ENCODE assay signal across 12 mouse cellular contexts in the genomic region with DNA sequence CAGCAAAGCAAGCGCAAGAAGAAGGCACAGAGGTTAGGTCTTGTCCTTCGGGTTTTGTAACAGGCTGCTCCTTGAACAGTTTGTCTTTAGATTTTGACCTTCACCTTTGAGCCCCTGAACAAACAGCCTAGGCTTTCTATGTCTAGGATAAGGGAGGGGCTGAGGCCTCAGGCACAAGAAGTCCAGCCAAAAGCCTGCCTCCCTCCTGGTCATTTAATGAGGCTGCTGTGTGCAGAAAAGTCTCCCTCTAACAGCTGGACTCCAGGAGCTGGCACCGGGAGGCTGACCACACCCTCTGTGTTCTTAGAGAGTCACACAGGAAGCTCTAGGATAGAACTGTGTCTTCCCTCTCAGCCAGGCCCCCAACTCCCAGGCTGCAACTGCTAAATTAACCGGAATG. TPM values are rescaled to one million over a fixed set of nuclear protein-coding genes. Genes with fewer than 3 reads are reported as not detected.
DNase-seq lines count a peak whose midpoint lies in the region; ATAC-seq lines count a peak whose summit lies in the region.
"Had no signal": no experiment of that assay in that cellular context is flagged by ENCODE, and none has a peak within 500 bp of the region (broad histone marks: within the 10 kb centered on the region; RNA-seq: fewer than 3 reads in every experiment).

No protein-coding gene starts in this region.

- DNase-seq in adrenal gland, adult (ENCODE audit: inconsistent age in 2 of 2, low spot score in 1 of 2), result peak; percentile 31 to 40
- no peak for DNase-seq in adrenal gland, adult 18-20 months (ENCODE audit: low spot score in 2 of 2)
- DNase-seq in gastrocnemius, postnatal 36 days, result peak; percentile 50 to 68
- peak; percentile 76 for DNase-seq in lung, postnatal 36 days
- DNase-seq in midbrain, embryonic 14.5 days, result no peak
- DNase-seq in layer of hippocampus, adult 8-10 months (ENCODE audit: low spot score in 2 of 2), result no peak
- no peak for DNase-seq in thymus, postnatal 25 days

- H3K9me3 ChIP-seq in kidney, embryonic 14.5 days (ENCODE audit: control insufficient read depth, low read length), result no peaks in the 10 kb centered on the region
- H3K9me3 ChIP-seq in midbrain, embryonic 14.5 days (ENCODE audit: control insufficient read depth, low read length), result no peaks in the 10 kb centered on the region

- peak overlapping the region; percentile 7; the same call in 1 of the 2 replicates for H3K9ac ChIP-seq in kidney, embryonic 14.5 days (ENCODE audit: low read depth, low read length)
- H3K9ac ChIP-seq in midbrain, embryonic 14.5 days (replicated peaks; ENCODE audit: low read length), result no peak overlapping the region
- H3K9ac ChIP-seq: limb, embryonic 12.5 days; midbrain, embryonic 13.5 days had no signal

- peaks cover 2% of the 10 kb centered on the region; the same call in 1 of the 2 replicates for H3K27me3 ChIP-seq in kidney, embryonic 14.5 days (ENCODE audit: control insufficient read depth, insufficient read depth, low read length)
- no peaks in the 10 kb centered on the region for H3K27me3 ChIP-seq in midbrain, embryonic 14.5 days (ENCODE audit: control insufficient read depth, insufficient read depth, low read length)
- H3K27me3 ChIP-seq: limb, embryonic 12.5 days; midbrain, embryonic 13.5 days had no signal

- no peak overlapping the region for H3K4me3 ChIP-seq in kidney, embryonic 14.5 days (ENCODE audit: low read length)
- H3K4me3 ChIP-seq in midbrain, embryonic 14.5 days (replicated peaks; ENCODE audit: low read depth, low read length), result no peak overlapping the region
- H3K4me3 ChIP-seq: limb, embryonic 12.5 days; midbrain, embryonic 13.5 days had no signal

- no peaks in the 10 kb centered on the region for H3K36me3 ChIP-seq in kidney, embryonic 14.5 days (ENCODE audit: control insufficient read depth, insufficient read depth, low read length)
- H3K36me3 ChIP-seq in midbrain, embryonic 14.5 days (ENCODE audit: control insufficient read depth, insufficient read depth, low read length), result no peaks in the 10 kb centered on the region
- H3K36me3 ChIP-seq: limb, embryonic 12.5 days; midbrain, embryonic 13.5 days had no signal

- peaks cover 28% of the 10 kb centered on the region for H3K4me1 ChIP-seq in kidney, embryonic 14.5 days (ENCODE audit: control insufficient read depth, insufficient read depth, low read length)
- peaks cover 5% of the 10 kb centered on the region; the same call in 1 of the 2 replicates for H3K4me1 ChIP-seq in midbrain, embryonic 14.5 days (ENCODE audit: control insufficient read depth, insufficient read depth, low read length)

- no peak overlapping the region for H3K4me2 ChIP-seq in kidney, embryonic 14.5 days (replicated peaks; ENCODE audit: low read depth, low read length)
- H3K4me2 ChIP-seq in midbrain, embryonic 14.5 days (ENCODE audit: low read length), result no peak overlapping the region
- H3K4me2 ChIP-seq: limb, embryonic 12.5 days; midbrain, embryonic 13.5 days had no signal

- no peak for ATAC-seq in kidney, embryonic 14.5 days (ENCODE audit: low FRiP score, low TSS enrichment)
- ATAC-seq in midbrain, embryonic 14.5 days (ENCODE audit: low FRiP score, low TSS enrichment), result no peak
- ATAC-seq: midbrain, embryonic 13.5 days; Patski had no signal

- peak overlapping the region; percentile 39; the same call in 1 of the 2 replicates for H3K27ac ChIP-seq in kidney, embryonic 14.5 days (ENCODE audit: low read depth, low read length)
- no peak overlapping the region for H3K27ac ChIP-seq in midbrain, embryonic 14.5 days (replicated peaks; ENCODE audit: low read depth, low read length)
- H3K27ac ChIP-seq: limb, embryonic 12.5 days; midbrain, embryonic 13.5 days had no signal

- 41% methylated on average over 4 of the region's 4 CpGs for WGBS in kidney, embryonic 14.5 days
- 79% methylated on average over 4 of the region's 4 CpGs for WGBS in midbrain, embryonic 14.5 days

- intact Hi-C loops in gastrocnemius, postnatal 36 days (cut with DNase I), result no loop called here

RNA-seq across cellular contexts. Expression of a gene that starts 6.6 kb away (rescaled TPM):
- total RNA-seq in adrenal gland, adult 18-20 months (2021), result under 1 TPM in 1 of 2 experiments, not detected in 1; 0.29 TPM
- not detected for total RNA-seq in gastrocnemius, postnatal 36 days (2021)
- 0.14 TPM in 1 of 2 replicates, not detected in the other for polyA plus RNA-seq in kidney, embryonic 14.5 days (2014; fragmentation: Nextera tagmentation; extraction: Ambion mirVana)
- not detected in 2 replicates for polyA plus RNA-seq in midbrain, embryonic 14.5 days (2014; fragmentation: Nextera tagmentation; extraction: Ambion mirVana)
- total RNA-seq in layer of hippocampus, adult 8-10 months (2022), result not detected
- polyA plus RNA-seq: hindbrain, embryonic 11.5 days; limb, embryonic 12.5 days; midbrain, embryonic 13.5 days; Patski had no signal

RNA-seq across cellular contexts. Expression of a gene that starts 29.4 kb away (rescaled TPM):
- total RNA-seq in adrenal gland, adult 18-20 months (2021), result 10 to 100 TPM in 1 of 2 experiments, 1 to 10 TPM in 1; 9.7 to 12.9 TPM
- 1 to 10 TPM; 2.0 to 2.3 TPM for total RNA-seq in gastrocnemius, postnatal 36 days (2021)
- polyA plus RNA-seq in kidney, embryonic 14.5 days (2014; fragmentation: Nextera tagmentation; extraction: Ambion mirVana), result 21.2 and 35.4 TPM in 2 replicates
- 2.2 and 7.7 TPM in 2 replicates for polyA plus RNA-seq in midbrain, embryonic 14.5 days (2014; fragmentation: Nextera tagmentation; extraction: Ambion mirVana)
- total RNA-seq in layer of hippocampus, adult 8-10 months (2022), result 1 to 10 TPM; 3.1 to 4.6 (median 3.5) TPM
- polyA plus RNA-seq: Patski had no signal

RNA-seq across cellular contexts. Expression of a gene that starts 41.4 kb away (rescaled TPM):
- 1 to 10 TPM; 2.2 to 2.3 TPM for total RNA-seq in adrenal gland, adult 18-20 months (2021)
- total RNA-seq in gastrocnemius, postnatal 36 days (2021), result under 1 TPM in 1 of 2 experiments, not detected in 1; 0.28 TPM
- 0.56 and 0.70 TPM in 2 replicates for polyA plus RNA-seq in kidney, embryonic 14.5 days (2014; fragmentation: Nextera tagmentation; extraction: Ambion mirVana)
- 0.33 TPM in 1 of 2 replicates, not detected in the other for polyA plus RNA-seq in midbrain, embryonic 14.5 days (2014; fragmentation: Nextera tagmentation; extraction: Ambion mirVana)
- 1 to 10 TPM in 2 of 4 experiments, under 1 TPM in 1, not detected in 1; 0.72 to 2.2 (median 1.6) TPM for total RNA-seq in layer of hippocampus, adult 8-10 months (2022)
- polyA plus RNA-seq: Patski had no signal

Comparison
In these comparisons a context has a peak if more than half of its experiments do, and no peak if none do; other contexts are left out.
1. DNase-seq: peak in adrenal gland, adult (2 of 2), gastrocnemius, postnatal 36 days (2 of 2) and lung, postnatal 36 days (single experiment); none in adrenal gland, adult 18-20 months (0 of 2), midbrain, embryonic 14.5 days (single experiment), layer of hippocampus, adult 8-10 months (0 of 2) and thymus, postnatal 25 days (single experiment).